Mouse (Mus musculus) brain, embryonic 14.5 days (tissue): ENCODE measurements around the gene Rcc1.

Source experiments
- CTCF ChIP-seq: fragments of 200-500 bp; IDR thresholded peaks from 2 replicates; pipeline ENCODE4 v1.5.1; 2012; ENCODE audit warnings: inconsistent platforms, mild to moderate bottlenecking, moderate library complexity, borderline replicate concordance; ENCODE audit not compliant: insufficient read depth, insufficient read length; ENCODE audit errors: extremely low read depth
- POLR2A ChIP-seq: fragments of 200-500 bp; IDR thresholded peaks from 2 replicates; pipeline ENCODE4 v1.6.1; 2012; ENCODE audit warnings: mild to moderate bottlenecking, inconsistent platforms, borderline replicate concordance; ENCODE audit not compliant: poor library complexity, insufficient read depth, insufficient read length, severe bottlenecking; ENCODE audit errors: extremely low read depth

- TF ChIP-seq CTCF: no peak
- TF ChIP-seq POLR2A: no peak
Observed at GRCm38 (mm10) chr4:132359510-132359909, 6.1 kb upstream of the Rcc1 start.
